Mouse (Mus musculus) hindbrain, postnatal 0 days (tissue): ENCODE data around the gene Birc3. TPM values are rescaled to one million over a fixed set of nuclear protein-coding genes. Genes with fewer than 3 reads are reported as not detected.
"Not testable (repeated sequence)": the region's sequence is repeated elsewhere in the genome, so short reads cannot be mapped to it uniquely, and the experiment has no call there.

ENCODE experiments used
- ATAC-seq: fragments of 200-750 bp; cut with Nextera tagmentation; 2 replicates; pipeline ENCODE4 v1.8.0; 2017; ENCODE audit warnings: mild to moderate bottlenecking, moderate TSS enrichment, moderate library complexity
- DNase-seq: peaks from one replicate; pipeline ENCODE4 v3.0.0-alpha.2; 2015; ENCODE audit warnings: low spot score
- H3K27ac ChIP-seq: fragments of 300-500 bp; sonication (generic); 2 replicates; pipeline ENCODE4 v1.5.1; 2014; ENCODE audit warnings: mild to moderate bottlenecking
- H3K27me3 ChIP-seq: fragments of 300-500 bp; sonication (generic); 2 replicates; pipeline ENCODE4 v1.6.1; 2014; ENCODE audit warnings: low read length, mixed read lengths; ENCODE audit not compliant: insufficient read depth
- H3K36me3 ChIP-seq: fragments of 300-500 bp; sonication (generic); 2 replicates; pipeline ENCODE4 v1.6.1; 2014; ENCODE audit warnings: low read length, mixed read lengths; ENCODE audit not compliant: insufficient read depth
- H3K4me1 ChIP-seq: fragments of 300-500 bp; sonication (generic); 2 replicates; pipeline ENCODE4 v1.6.1; 2014; ENCODE audit warnings: antibody characterized with exemption, low read length, mixed read lengths; ENCODE audit not compliant: insufficient read depth
- H3K4me2 ChIP-seq: fragments of 300-500 bp; sonication (generic); 2 replicates; pipeline ENCODE4 v1.6.1; 2014; ENCODE audit warnings: low read depth, mild to moderate bottlenecking, low read length, moderate library complexity, mixed read lengths
- H3K4me3 ChIP-seq: fragments of 300-500 bp; sonication (generic); 2 replicates; pipeline ENCODE4 v1.5.1; 2014; ENCODE audit warnings: low read length
- H3K9ac ChIP-seq: fragments of 300-500 bp; sonication (generic); replicated peaks from 2 replicates; pipeline ENCODE4 v1.6.1; 2014; ENCODE audit warnings: mild to moderate bottlenecking, low read length, moderate library complexity, mixed read lengths
- H3K9me3 ChIP-seq: fragments of 300-500 bp; sonication (generic); 2 replicates; pipeline ENCODE4 v1.6.1; 2016; ENCODE audit warnings: low read length, mixed read lengths
- CTCF ChIP-seq: IDR thresholded peaks from 2 replicates; pipeline ENCODE4 v1.5.1; 2016; ENCODE audit warnings: antibody characterized with exemption, control low read depth, low read depth
- WGBS: fragments of 180-500 bp; shearing (Covaris S2); extraction: QIAGEN DNeasy Blood & Tissue Kit; methylation state at CpG from one replicate; pipeline ENCODE4 v1.1.7; 2014; 5-methylcytosine and 5-hydroxymethylcytosine counted together
- polyA plus RNA-seq: library from polyadenylated mRNA; unstranded; fragments of >200 nt; fragmentation: Nextera tagmentation; extraction: Ambion mirVana; gene quantifications from 2 replicates; pipeline ENCODE4 v1.2.1, GENCODE M21; 2015
- total RNA-seq: library from RNA; depleted of rRNA; stranded (reverse); fragments of >200 nt; gene quantifications from 2 replicates; pipeline ENCODE4 v1.2.3, GENCODE M21; 2014

Gene Birc3
- total and polyA plus RNA-seq, 2 experiments from 2014 or later = 1.5 to 3.5 TPM

GRCm38 (mm10) chr9:7903825-7904224 is 30.8 kb upstream of the Birc3 start:
- H3K4me2 ChIP-seq = no peak overlapping the region
- no peak for ATAC-seq
- H3K9me3 ChIP-seq = no peaks in the 10 kb centered on the region
- H3K27ac ChIP-seq = no peak overlapping the region
- DNase-seq = no peak
- no peak overlapping the region for H3K4me3 ChIP-seq
- H3K27me3 ChIP-seq = no peaks in the 10 kb centered on the region
- no peaks in the 10 kb centered on the region for H3K36me3 ChIP-seq
- H3K4me1 ChIP-seq = no peaks in the 10 kb centered on the region
- no peak overlapping the region for H3K9ac ChIP-seq
- WGBS = 85% methylated on average over 5 of the region's 5 CpGs
- no peak for TF ChIP-seq CTCF

- Histone ChIP-seq H3K4me1 (no peaks in the 10 kb centered on the region), H3K36me3 (no peaks in the 10 kb centered on the region), H3K27me3 (no peaks in the 10 kb centered on the region), H3K9me3 (no peaks in the 10 kb centered on the region), H3K4me3 (no peak overlapping the region), H3K27ac (no peak overlapping the region), H3K9ac (no peak overlapping the region), H3K4me2 (no peak overlapping the region)
- WGBS = 85% methylated on average over 2 of the region's 2 CpGs
- TF ChIP-seq CTCF = no peak
- ATAC-seq (no peak), DNase-seq (no peak)
Measured at GRCm38 (mm10) chr9:7903262-7903661, 30.3 kb upstream of the Birc3 start.

GRCm38 (mm10) chr9:7902311-7902710 is 29.3 kb upstream of the Birc3 start:
- ATAC-seq (peak; percentile 62; the same call in 1 of the 2 replicates), DNase-seq (peak; percentile 4)
- Histone ChIP-seq H3K4me1 (no peaks in the 10 kb centered on the region), H3K4me2 (no peak overlapping the region), H3K4me3 (no peak overlapping the region), H3K9ac (no peak overlapping the region), H3K27ac (no peak overlapping the region), H3K27me3 (no peaks in the 10 kb centered on the region), H3K9me3 (no peaks in the 10 kb centered on the region), H3K36me3 (no peaks in the 10 kb centered on the region)
- WGBS = 59% methylated on average over 7 of the region's 7 CpGs
- TF ChIP-seq CTCF = no peak

DNA sequence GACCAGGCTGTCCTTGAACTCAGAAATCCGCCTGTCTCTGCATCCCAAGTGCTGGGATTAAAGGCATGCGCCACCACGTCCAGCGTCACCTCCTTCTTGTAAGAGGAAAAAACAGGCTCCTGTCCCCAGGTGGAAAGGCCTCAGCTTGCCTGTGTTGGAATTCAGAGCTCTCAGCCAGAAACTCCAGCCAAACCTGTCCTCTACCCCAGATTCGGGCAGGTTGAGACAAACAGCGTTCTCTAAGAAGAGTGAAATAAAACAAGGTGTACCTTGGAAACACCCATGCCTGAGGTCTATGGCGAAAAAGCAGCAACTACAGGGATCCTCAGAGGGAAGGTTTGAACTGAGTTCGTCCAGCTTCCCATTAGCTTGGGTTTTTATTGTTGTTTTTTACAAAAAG is 28.0 kb upstream of the Birc3 start:
- H3K4me1 ChIP-seq = no peaks in the 10 kb centered on the region
- H3K9ac ChIP-seq = no peak overlapping the region
- WGBS = 93% methylated on average over 8 of the region's 8 CpGs
- H3K27me3 ChIP-seq = no peaks in the 10 kb centered on the region
- no peak overlapping the region for H3K27ac ChIP-seq
- H3K9me3 ChIP-seq = no peaks in the 10 kb centered on the region
- DNase-seq (no peak), ATAC-seq (no peak)
- no peak overlapping the region for H3K4me2 ChIP-seq
- H3K4me3 ChIP-seq = no peak overlapping the region
- no peaks in the 10 kb centered on the region for H3K36me3 ChIP-seq
- no peak for TF ChIP-seq CTCF

DNA sequence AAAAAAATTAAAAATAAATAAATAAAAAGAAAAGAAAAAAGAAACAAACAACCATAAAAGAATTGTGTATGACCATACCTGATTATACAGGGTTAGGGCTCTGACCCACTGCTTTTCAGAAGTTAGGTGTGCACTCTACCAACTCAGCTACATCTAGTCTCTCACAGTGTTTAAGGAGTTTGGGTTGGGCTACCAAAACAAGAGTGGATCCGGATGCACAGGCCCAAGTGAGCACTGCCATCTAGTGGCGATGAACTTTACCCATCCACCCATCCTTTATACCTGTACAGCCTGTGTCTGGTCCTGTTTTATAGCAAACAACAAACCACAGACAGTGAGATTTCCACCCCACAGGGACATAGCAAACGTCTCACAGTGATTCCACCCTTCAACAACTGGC is 24.5 kb upstream of the Birc3 start:
- no peak overlapping the region for H3K9ac ChIP-seq
- no peaks in the 10 kb centered on the region for H3K4me1 ChIP-seq
- H3K4me3 ChIP-seq = no peak overlapping the region
- peak; percentile 90 for ATAC-seq
- H3K27me3 ChIP-seq = no peaks in the 10 kb centered on the region
- WGBS = 2% methylated on average over 3 of the region's 3 CpGs
- H3K27ac ChIP-seq = no peak overlapping the region
- peak; percentile 69 for DNase-seq
- peak; percentile 88 for TF ChIP-seq CTCF
- H3K9me3 ChIP-seq = no peaks in the 10 kb centered on the region
- H3K4me2 ChIP-seq = no peak overlapping the region
- no peaks in the 10 kb centered on the region for H3K36me3 ChIP-seq

- 97% methylated on average over 1 of the region's 1 CpGs for WGBS
- not testable (repeated sequence) for ATAC-seq, H3K27me3 ChIP-seq
Measured at GRCm38 (mm10) chr9:7891796-7892195, 18.8 kb upstream of the Birc3 start.

GRCm38 (mm10) chr9:7891177-7891576 is 18.2 kb upstream of the Birc3 start:
- H3K36me3 ChIP-seq = no peaks in the 10 kb centered on the region
- no peak overlapping the region for H3K4me3 ChIP-seq
- H3K9ac ChIP-seq = no peak overlapping the region
- H3K4me1 ChIP-seq = no peaks in the 10 kb centered on the region
- no peaks in the 10 kb centered on the region for H3K27me3 ChIP-seq
- no peak for ATAC-seq
- no peak for TF ChIP-seq CTCF
- DNase-seq = no peak
- H3K27ac ChIP-seq = no peak overlapping the region
- no peaks in the 10 kb centered on the region for H3K9me3 ChIP-seq
- 78% methylated on average over 1 of the region's 1 CpGs for WGBS
- H3K4me2 ChIP-seq = no peak overlapping the region

More at GRCm38 (mm10) chr9:7891796-7892195, 18.8 kb upstream of the Birc3 start:
- H3K27ac ChIP-seq, H3K36me3 ChIP-seq, H3K4me2 ChIP-seq, H3K4me3 ChIP-seq, H3K4me1 ChIP-seq, H3K9me3 ChIP-seq, H3K9ac ChIP-seq, DNase-seq: not testable (repeated sequence)
